Mouse (Mus musculus): Measurements from ENCODE around the gene Polr2b. TPM values are rescaled to one million over a fixed set of nuclear protein-coding genes. Genes with fewer than 3 reads are reported as not detected.

Gene Polr2b
- polyA plus RNA-seq, 1 experiment: 24.3 TPM

GRCm38 (mm10) chr5:77324936-77325335 lies 15.0 kb downstream of the Polr2b start:
- Histone ChIP-seq H3ac (ENCODE audit: control insufficient read depth, insufficient read length, low read depth) (no peak overlapping the region), H3K27me3 (ENCODE audit: control insufficient read depth, insufficient read depth, insufficient read length) (no peaks in the 10 kb centered on the region), H3K4me3 (ENCODE audit: insufficient read depth, poor library complexity, severe bottlenecking) (no peak overlapping the region), H3K36me3 (ENCODE audit: control insufficient read depth, insufficient read depth) (peaks cover 94% of the 10 kb centered on the region), H3K79me3 (ENCODE audit: low read depth) (peaks cover 1% of the 10 kb centered on the region), H3K79me2 (ENCODE audit: control insufficient read depth, insufficient read depth) (no peaks in the 10 kb centered on the region)
- TF ChIP-seq MAX (IDR thresholded peaks at IDR 0.05): no peak

- H3K27me3 ChIP-seq (ENCODE audit: control insufficient read depth, insufficient read depth, insufficient read length): no peaks in the 10 kb centered on the region
- H3K79me3 ChIP-seq (ENCODE audit: low read depth): peaks cover 1% of the 10 kb centered on the region
- no peak overlapping the region for H3K4me3 ChIP-seq (ENCODE audit: insufficient read depth, poor library complexity, severe bottlenecking)
- peaks cover 95% of the 10 kb centered on the region for H3K36me3 ChIP-seq (ENCODE audit: control insufficient read depth, insufficient read depth)
- H3K79me2 ChIP-seq (ENCODE audit: control insufficient read depth, insufficient read depth): no peaks in the 10 kb centered on the region
- TF ChIP-seq MAX (IDR thresholded peaks at IDR 0.05) (no peak), USF1 (IDR thresholded peaks at IDR 0.05; ENCODE audit: low read depth) (no peak), MYOG (IDR thresholded peaks at IDR 0.05; ENCODE audit: control insufficient read depth, extremely low read depth, insufficient read length) (no peak), CTCF (IDR thresholded peaks at IDR 0.05; ENCODE audit: control insufficient read depth, insufficient read depth, insufficient read length) (no peak), FOSL1 (IDR thresholded peaks at IDR 0.05; ENCODE audit: insufficient read depth, low read length, poor library complexity, severe bottlenecking) (no peak), MYOD1 (IDR thresholded peaks at IDR 0.05; ENCODE audit: control insufficient read depth, insufficient read length, low read depth) (no peak), CEBPB (IDR thresholded peaks at IDR 0.05; ENCODE audit: low read depth) (no peak)
- no peak overlapping the region for H3ac ChIP-seq (ENCODE audit: control insufficient read depth, insufficient read length, low read depth)
Observed at GRCm38 (mm10) chr5:77330154-77330553, 20.2 kb downstream of the Polr2b start.

- no peaks in the 10 kb centered on the region for H3K27me3 ChIP-seq (ENCODE audit: control insufficient read depth, insufficient read depth, insufficient read length)
Observed at GRCm38 (mm10) chr5:77340033-77340432, 30.1 kb downstream of the Polr2b start.

GRCm38 (mm10) chr5:77348901-77349300 lies 39.0 kb downstream of the Polr2b start:
- TF ChIP-seq CEBPB (IDR thresholded peaks at IDR 0.05; ENCODE audit: low read depth) (no peak), MYOD1 (IDR thresholded peaks at IDR 0.05; ENCODE audit: control insufficient read depth, insufficient read length, low read depth) (no peak)
- Histone ChIP-seq H3K4me3 (ENCODE audit: insufficient read depth, poor library complexity, severe bottlenecking) (no peak overlapping the region), H3K36me3 (ENCODE audit: control insufficient read depth, insufficient read depth) (peaks cover 71% of the 10 kb centered on the region), H3K27me3 (ENCODE audit: control insufficient read depth, insufficient read depth, insufficient read length) (no peaks in the 10 kb centered on the region), H3ac (ENCODE audit: control insufficient read depth, insufficient read length, low read depth) (no peak overlapping the region), H3K79me2 (ENCODE audit: control insufficient read depth, insufficient read depth) (no peaks in the 10 kb centered on the region), H3K79me3 (ENCODE audit: low read depth) (no peaks in the 10 kb centered on the region)

More at GRCm38 (mm10) chr5:77340033-77340432, 30.1 kb downstream of the Polr2b start:
- no peaks in the 10 kb centered on the region for H3K79me3 ChIP-seq (ENCODE audit: low read depth)
- no peak for TF ChIP-seq FOSL1 (IDR thresholded peaks at IDR 0.05; ENCODE audit: insufficient read depth, low read length, poor library complexity, severe bottlenecking)
- TF ChIP-seq CTCF (IDR thresholded peaks at IDR 0.05; ENCODE audit: control insufficient read depth, insufficient read depth, insufficient read length): no peak
- no peak for TF ChIP-seq MYOD1 (IDR thresholded peaks at IDR 0.05; ENCODE audit: control insufficient read depth, insufficient read length, low read depth)
- no peak for TF ChIP-seq CEBPB (IDR thresholded peaks at IDR 0.05; ENCODE audit: low read depth)
- TF ChIP-seq USF1 (IDR thresholded peaks at IDR 0.05; ENCODE audit: low read depth): no peak
- H3K36me3 ChIP-seq (ENCODE audit: control insufficient read depth, insufficient read depth): peaks cover 96% of the 10 kb centered on the region
- no peak overlapping the region for H3ac ChIP-seq (ENCODE audit: control insufficient read depth, insufficient read length, low read depth)
- no peak overlapping the region for H3K4me3 ChIP-seq (ENCODE audit: insufficient read depth, poor library complexity, severe bottlenecking)
- peaks cover 7% of the 10 kb centered on the region for H3K79me2 ChIP-seq (ENCODE audit: control insufficient read depth, insufficient read depth)

- TF ChIP-seq CTCF (IDR thresholded peaks at IDR 0.05; ENCODE audit: control insufficient read depth, insufficient read depth, insufficient read length): no peak
- TF ChIP-seq FOSL1 (IDR thresholded peaks at IDR 0.05; ENCODE audit: insufficient read depth, low read length, poor library complexity, severe bottlenecking): no peak
- Histone ChIP-seq H3K36me3 (ENCODE audit: control insufficient read depth, insufficient read depth) (peaks cover 60% of the 10 kb centered on the region), H3K79me2 (ENCODE audit: control insufficient read depth, insufficient read depth) (no peaks in the 10 kb centered on the region), H3ac (ENCODE audit: control insufficient read depth, insufficient read length, low read depth) (no peak overlapping the region), H3K79me3 (ENCODE audit: low read depth) (no peaks in the 10 kb centered on the region), H3K27me3 (ENCODE audit: control insufficient read depth, insufficient read depth, insufficient read length) (no peaks in the 10 kb centered on the region), H3K4me3 (ENCODE audit: insufficient read depth, poor library complexity, severe bottlenecking) (no peak overlapping the region)
Observed at GRCm38 (mm10) chr5:77349971-77350658, 40.2 kb downstream of the Polr2b start.

- TF ChIP-seq FOSL1 (IDR thresholded peaks at IDR 0.05; ENCODE audit: insufficient read depth, low read length, poor library complexity, severe bottlenecking) (no peak), MYOD1 (IDR thresholded peaks at IDR 0.05; ENCODE audit: control insufficient read depth, insufficient read length, low read depth) (no peak), MAX (IDR thresholded peaks at IDR 0.05) (no peak), MYOG (IDR thresholded peaks at IDR 0.05; ENCODE audit: control insufficient read depth, extremely low read depth, insufficient read length) (no peak), USF1 (IDR thresholded peaks at IDR 0.05; ENCODE audit: low read depth) (no peak), CEBPB (IDR thresholded peaks at IDR 0.05; ENCODE audit: low read depth) (no peak), CTCF (IDR thresholded peaks at IDR 0.05; ENCODE audit: control insufficient read depth, insufficient read depth, insufficient read length) (no peak)
- Histone ChIP-seq H3K79me2 (ENCODE audit: control insufficient read depth, insufficient read depth) (peaks cover 5% of the 10 kb centered on the region), H3ac (ENCODE audit: control insufficient read depth, insufficient read length, low read depth) (no peak overlapping the region), H3K4me3 (ENCODE audit: insufficient read depth, poor library complexity, severe bottlenecking) (no peak overlapping the region), H3K79me3 (ENCODE audit: low read depth) (no peaks in the 10 kb centered on the region), H3K27me3 (ENCODE audit: control insufficient read depth, insufficient read depth, insufficient read length) (no peaks in the 10 kb centered on the region), H3K36me3 (ENCODE audit: control insufficient read depth, insufficient read depth) (peaks cover 46% of the 10 kb centered on the region)
Observed at GRCm38 (mm10) chr5:77351691-77352090, 41.7 kb downstream of the Polr2b start.
